Mouse (Mus musculus) ES-Bruce4 (cell line): ENCODE data around the gene Pik3cg.

Source experiments
- CTCF ChIP-seq: IDR thresholded peaks from one replicate; pipeline ENCODE4 v1.8.1; 2011; ENCODE audit warnings: low read depth, low read length
- EP300 ChIP-seq: IDR thresholded peaks from 2 replicates; pipeline ENCODE4 v1.6.1; 2011; ENCODE audit warnings: low read depth, low read length; ENCODE audit not compliant: insufficient read depth
- POLR2A ChIP-seq: IDR thresholded peaks from one replicate; pipeline ENCODE4 v1.8.1; 2011; ENCODE audit warnings: low read length; ENCODE audit not compliant: insufficient read depth

DNA sequence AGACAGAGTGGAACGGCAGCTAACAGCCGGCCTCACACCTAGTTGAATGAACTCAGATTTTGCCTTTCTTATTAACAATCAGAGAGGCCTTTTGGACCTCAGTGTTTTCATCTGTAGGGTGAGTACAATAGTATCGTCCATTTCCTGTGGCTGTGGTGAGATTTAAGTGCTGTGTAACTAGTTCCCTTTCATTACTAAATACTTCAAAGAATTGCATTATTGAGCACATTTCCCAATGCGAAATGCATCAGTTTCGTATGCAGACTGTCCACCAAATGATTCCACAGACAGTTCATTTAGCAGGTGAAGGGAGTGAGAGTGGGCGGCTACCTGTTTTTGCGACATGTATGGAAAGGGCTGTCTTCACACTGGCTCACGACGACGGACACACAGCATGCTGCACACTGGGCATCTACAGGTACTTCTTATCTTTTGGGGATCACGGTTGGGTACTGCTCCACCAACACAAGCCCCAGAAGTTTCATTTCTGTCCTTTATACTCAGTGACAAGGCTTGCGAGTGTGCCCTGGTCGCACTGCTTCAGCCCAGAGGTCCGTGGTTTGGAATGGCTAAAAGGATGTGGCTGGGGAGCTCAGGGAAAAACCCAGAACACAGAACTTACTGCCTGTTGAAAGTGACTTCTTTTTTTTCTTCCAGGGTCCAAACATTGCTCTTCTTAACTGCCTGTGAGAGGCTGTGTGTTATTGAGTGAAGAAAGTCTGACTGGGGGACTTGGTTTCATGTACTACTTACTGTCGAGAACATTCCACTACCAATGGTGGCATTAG is 25.6 kb downstream of the Pik3cg start:
- TF ChIP-seq CTCF (no peak), POLR2A (no peak), EP300 (no peak)
